Mouse (Mus musculus) bone marrow, adult 2 months (tissue): Measurements from ENCODE around the gene Psme3.

ENCODE experiments used
- CTCF ChIP-seq: fragments of 200-500 bp; IDR thresholded peaks from 2 replicates; pipeline ENCODE4 v1.5.1; 2011; ENCODE audit warnings: low read length, control low read depth; ENCODE audit not compliant: control insufficient read depth, insufficient read depth
- POLR2A ChIP-seq: fragments of 200-500 bp; IDR thresholded peaks from 2 replicates; pipeline ENCODE4 v1.6.1; 2011; ENCODE audit warnings: low read depth, mild to moderate bottlenecking, control low read depth, low read length, borderline replicate concordance; ENCODE audit not compliant: control insufficient read depth

- TF ChIP-seq CTCF = no peak
- no peak for TF ChIP-seq POLR2A
Measured at GRCm38 (mm10) chr11:101275309-101275708, 40.7 kb upstream of the Psme3 start.
